Mouse (Mus musculus) E14TG2a.4 (cell line): ENCODE data around the gene Gng3.

ENCODE experiments used
- H3K27me3 ChIP-seq: 2 replicates; pipeline ENCODE4 v1.6.1; 2014; ENCODE audit warnings: low read length, control low read depth; ENCODE audit not compliant: insufficient read depth
- H3K36me3 ChIP-seq: 2 replicates; pipeline ENCODE4 v1.6.1; 2014; ENCODE audit warnings: low read length, control low read depth; ENCODE audit not compliant: insufficient read depth
- H3K4me1 ChIP-seq: replicated peaks from 2 replicates; pipeline ENCODE4 v1.6.1; 2014; ENCODE audit warnings: low read depth, low read length, control low read depth
- H3K4me3 ChIP-seq: replicated peaks from 2 replicates; pipeline ENCODE4 v1.5.1; 2014; ENCODE audit warnings: mild to moderate bottlenecking, low read length
- H3K9me3 ChIP-seq: 2 replicates; pipeline ENCODE4 v1.6.1; 2014; ENCODE audit warnings: low read length, control low read depth
- CTCF ChIP-seq: conservative IDR thresholded peaks from 2 replicates; pipeline ENCODE4 v1.5.1; 2014; ENCODE audit warnings: low read length
- NANOG ChIP-seq: IDR thresholded peaks from 2 replicates; pipeline ENCODE4 v1.6.1; 2014; ENCODE audit warnings: borderline replicate concordance, low read length, mixed read lengths
- POU5F1 ChIP-seq: IDR thresholded peaks from 2 replicates; pipeline ENCODE4 v1.6.1; 2014; ENCODE audit warnings: low read length, borderline replicate concordance

The Gng3 gene

GRCm38 (mm10) chr19:8820424-8820956 is 18.5 kb downstream of the Gng3 start:
- TF ChIP-seq NANOG (no peak), POU5F1 (no peak), CTCF (no peak)
- H3K9me3 ChIP-seq, result no peaks in the 10 kb centered on the region
- H3K4me1 ChIP-seq, result peaks cover 68% of the 10 kb centered on the region
- H3K4me3 ChIP-seq, result peak overlapping the region; percentile 99
- H3K36me3 ChIP-seq, result peaks cover 76% of the 10 kb centered on the region
- H3K27me3 ChIP-seq, result no peaks in the 10 kb centered on the region

GRCm38 (mm10) chr19:8819596-8820423 is 19.2 kb downstream of the Gng3 start, which contains the start of gene Hnrnpul2:
Hnrnpul2 (plus strand) TSS chr19:8820010.
- Histone ChIP-seq H3K36me3 (peaks cover 76% of the 10 kb centered on the region), H3K4me1 (peaks cover 65% of the 10 kb centered on the region)

GRCm38 (mm10) chr19:8818801-8819595 is 20.0 kb downstream of the Gng3 start, which contains the start of gene Ttc9c:
Ttc9c (minus strand) TSS chr19:8819333.
- Histone ChIP-seq H3K4me3 (peak within 1 kb of the TSS; percentile 99), H3K36me3 (peaks cover 75% of the 10 kb centered on the region), H3K27me3 (no peaks in the 10 kb centered on the region), H3K4me1 (peaks cover 63% of the 10 kb centered on the region), H3K9me3 (no peaks in the 10 kb centered on the region)
- no peak for TF ChIP-seq CTCF
- no peak for TF ChIP-seq NANOG
- no peak for TF ChIP-seq POU5F1

More at GRCm38 (mm10) chr19:8819596-8820423, 19.2 kb downstream of the Gng3 start, which contains the start of gene Hnrnpul2:
- no peak for TF ChIP-seq NANOG
- TF ChIP-seq CTCF, result no peak
- TF ChIP-seq POU5F1, result no peak
- no peaks in the 10 kb centered on the region for H3K27me3 ChIP-seq
- H3K9me3 ChIP-seq, result no peaks in the 10 kb centered on the region
- H3K4me3 ChIP-seq, result peak within 1 kb of the TSS; percentile 99

- Histone ChIP-seq H3K9me3 (no peaks in the 10 kb centered on the region), H3K27me3 (no peaks in the 10 kb centered on the region), H3K36me3 (peaks cover 75% of the 10 kb centered on the region), H3K4me3 (peak overlapping the region; percentile 99), H3K4me1 (peaks cover 61% of the 10 kb centered on the region)
- TF ChIP-seq NANOG (no peak), POU5F1 (no peak), CTCF (no peak)
These were observed 20.6 kb downstream of the Gng3 start for GRCm38 (mm10) chr19:8818301-8818798.

- Histone ChIP-seq H3K9me3 (no peaks in the 10 kb centered on the region), H3K4me3 (no peak overlapping the region), H3K4me1 (peaks cover 48% of the 10 kb centered on the region), H3K36me3 (peaks cover 76% of the 10 kb centered on the region), H3K27me3 (no peaks in the 10 kb centered on the region)
- TF ChIP-seq NANOG (no peak), POU5F1 (no peak), CTCF (no peak)
These were observed 22.0 kb downstream of the Gng3 start for GRCm38 (mm10) chr19:8817001-8817400.

GRCm38 (mm10) chr19:8815812-8816211 is 23.2 kb downstream of the Gng3 start:
- Histone ChIP-seq H3K36me3 (peaks cover 75% of the 10 kb centered on the region), H3K4me3 (no peak overlapping the region), H3K4me1 (peaks cover 36% of the 10 kb centered on the region), H3K27me3 (no peaks in the 10 kb centered on the region), H3K9me3 (no peaks in the 10 kb centered on the region)
- TF ChIP-seq CTCF (no peak), NANOG (no peak)

GRCm38 (mm10) chr19:8806810-8807209 is 32.2 kb downstream of the Gng3 start:
- no peaks in the 10 kb centered on the region for H3K9me3 ChIP-seq
- no peaks in the 10 kb centered on the region for H3K27me3 ChIP-seq
- TF ChIP-seq CTCF (no peak), NANOG (no peak), POU5F1 (no peak)
- peaks cover 86% of the 10 kb centered on the region for H3K36me3 ChIP-seq
- 0 out of 2 replicates have a peak overlapping the region, but pooled peaks have one; percentile 17 for H3K4me3 ChIP-seq
- H3K4me1 ChIP-seq, result peaks cover 54% of the 10 kb centered on the region
